In genomic region chr15:6237726-6238125, GRCm38 (mm10) we compare ENCODE assay signal across 11 mouse cellular contexts.
DNase-seq lines count a peak whose midpoint lies in the region; ATAC-seq lines count a peak whose summit lies in the region.
"Had no signal": no experiment of that assay in that cellular context is flagged by ENCODE, and none has a peak within 500 bp of the region (broad histone marks: within the 10 kb centered on the region; RNA-seq: fewer than 3 reads in every experiment).

No protein-coding gene starts in this region.

- no peak overlapping the region for H3K27ac ChIP-seq in lung, embryonic 16.5 days (ENCODE audit: low read length)
- H3K27ac ChIP-seq in embryonic facial prominence, embryonic 13.5 days: peak overlapping the region; percentile 64
- 0 out of 2 replicates have a peak overlapping the region, but pooled peaks have one; percentile 10 for H3K27ac ChIP-seq in stomach, embryonic 16.5 days (ENCODE audit: low read length)
- H3K27ac ChIP-seq: liver, embryonic 14.5 days; stomach, embryonic 15.5 days had no signal

- intact Hi-C loops in gastrocnemius, postnatal 14 days (cut with DNase I; ENCODE audit: low total_unique reads): loop anchor here (5.0 to 10.0 kb wide), 2 partner anchors 195 to 327 kb away; no protein-coding TSS in a partner anchor

- no peak overlapping the region for H3K4me3 ChIP-seq in lung, embryonic 16.5 days (ENCODE audit: low read length)
- no peak overlapping the region for H3K4me3 ChIP-seq in embryonic facial prominence, embryonic 13.5 days
- no peak overlapping the region for H3K4me3 ChIP-seq in stomach, embryonic 16.5 days (replicated peaks; ENCODE audit: low read length)
- H3K4me3 ChIP-seq: stomach, embryonic 15.5 days had no signal

- WGBS in lung, embryonic 16.5 days: 52% methylated on average over 8 of the region's 8 CpGs
- 49% methylated on average over 8 of the region's 8 CpGs for WGBS in embryonic facial prominence, embryonic 13.5 days
- 55% methylated on average over 8 of the region's 8 CpGs for WGBS in stomach, embryonic 16.5 days

- no peak overlapping the region for H3K9ac ChIP-seq in lung, embryonic 16.5 days (ENCODE audit: low read length)
- no peak overlapping the region for H3K9ac ChIP-seq in embryonic facial prominence, embryonic 13.5 days
- no peak overlapping the region for H3K9ac ChIP-seq in stomach, embryonic 16.5 days (ENCODE audit: low read length)
- H3K9ac ChIP-seq: liver, embryonic 14.5 days; stomach, embryonic 15.5 days had no signal

- H3K4me1 ChIP-seq in lung, embryonic 16.5 days (replicated peaks; ENCODE audit: control insufficient read depth, insufficient read depth, low read length): no peaks in the 10 kb centered on the region
- H3K4me1 ChIP-seq in embryonic facial prominence, embryonic 13.5 days: peaks cover 12% of the 10 kb centered on the region
- no peaks in the 10 kb centered on the region for H3K4me1 ChIP-seq in stomach, embryonic 16.5 days (ENCODE audit: control insufficient read depth, insufficient read depth, low read length)
- H3K4me1 ChIP-seq: stomach, embryonic 15.5 days had no signal

- no peaks in the 10 kb centered on the region for H3K9me3 ChIP-seq in lung, embryonic 16.5 days (ENCODE audit: control insufficient read depth, low read length)
- H3K9me3 ChIP-seq in embryonic facial prominence, embryonic 13.5 days: no peaks in the 10 kb centered on the region
- H3K9me3 ChIP-seq in stomach, embryonic 16.5 days (replicated peaks; ENCODE audit: control insufficient read depth, low read length): no peaks in the 10 kb centered on the region
- H3K9me3 ChIP-seq: stomach, embryonic 15.5 days had no signal

- H3K27me3 ChIP-seq in lung, embryonic 16.5 days (ENCODE audit: control insufficient read depth, insufficient read depth, low read depth, low read length): no peaks in the 10 kb centered on the region
- H3K27me3 ChIP-seq in embryonic facial prominence, embryonic 13.5 days: no peaks in the 10 kb centered on the region
- no peaks in the 10 kb centered on the region for H3K27me3 ChIP-seq in stomach, embryonic 16.5 days (ENCODE audit: control insufficient read depth, insufficient read depth, low read length)
- H3K27me3 ChIP-seq: CH12.LX; stomach, embryonic 15.5 days had no signal

- DNase-seq in gastrocnemius, postnatal 14 days: peak; percentile 17
- no peak for DNase-seq in gastrocnemius, adult 8-10 months (ENCODE audit: low spot score in 2 of 2)
- no peak for DNase-seq in lung, postnatal 10 days
- DNase-seq in frontal cortex, adult 2 months (ENCODE audit: extremely low spot score in 1 of 2, low spot score in 1 of 2): no peak
- no peak for DNase-seq in layer of hippocampus, postnatal 25 days (ENCODE audit: extremely low spot score in 1 of 2, low spot score in 1 of 2)

- H3K36me3 ChIP-seq in lung, embryonic 16.5 days (ENCODE audit: control insufficient read depth, insufficient read depth, low read length): no peaks in the 10 kb centered on the region
- H3K36me3 ChIP-seq in embryonic facial prominence, embryonic 13.5 days: no peaks in the 10 kb centered on the region
- no peaks in the 10 kb centered on the region for H3K36me3 ChIP-seq in stomach, embryonic 16.5 days (ENCODE audit: control insufficient read depth, insufficient read depth, low read length)
- H3K36me3 ChIP-seq: stomach, embryonic 15.5 days had no signal

- no peak overlapping the region for H3K4me2 ChIP-seq in lung, embryonic 16.5 days (ENCODE audit: low read depth, low read length)
- H3K4me2 ChIP-seq in embryonic facial prominence, embryonic 13.5 days: 0 out of 2 replicates have a peak overlapping the region, but pooled peaks have one; percentile 16
- H3K4me2 ChIP-seq in stomach, embryonic 16.5 days (ENCODE audit: low read depth, low read length): no peak overlapping the region
- H3K4me2 ChIP-seq: stomach, embryonic 15.5 days had no signal

- peak; percentile 51 for ATAC-seq in lung, embryonic 16.5 days (ENCODE audit: low read depth)
- ATAC-seq in embryonic facial prominence, embryonic 13.5 days (ENCODE audit: insufficient number of reproducible peaks, insufficient read depth, low FRiP score, low TSS enrichment, low read depth): no peak
- no peak for ATAC-seq in stomach, embryonic 16.5 days (ENCODE audit: insufficient read depth, low FRiP score)
